Mouse (Mus musculus): ENCODE results near the gene Clec2e. TPM values are rescaled to one million over a fixed set of nuclear protein-coding genes. Genes with fewer than 3 reads are reported as not detected.

Clec2e gene
- not detected for polyA plus RNA-seq (2017; shearing (Covaris generic))

DNA sequence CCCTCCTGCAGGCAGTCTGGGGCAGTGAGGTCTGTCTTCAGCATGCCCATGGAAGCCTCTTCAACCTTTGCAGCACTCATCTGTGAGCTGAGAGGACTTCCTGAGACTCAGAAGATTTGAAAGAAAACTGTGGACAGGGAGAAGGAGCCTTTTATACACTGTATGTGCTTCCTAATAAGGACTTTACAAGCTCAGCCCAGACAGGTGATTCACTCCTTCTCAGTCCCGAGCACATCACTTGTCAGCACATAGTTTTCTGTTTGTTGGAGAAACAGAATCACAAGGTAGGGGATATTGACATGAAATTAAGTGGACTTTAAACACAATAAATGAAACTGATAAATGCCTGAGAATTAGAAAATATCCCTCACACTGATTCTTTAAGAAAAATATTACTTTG is at the start of gene Clec2e:
Clec2e (minus strand) TSS at position 120 of the 400 bp plus-strand sequence.

DNA sequence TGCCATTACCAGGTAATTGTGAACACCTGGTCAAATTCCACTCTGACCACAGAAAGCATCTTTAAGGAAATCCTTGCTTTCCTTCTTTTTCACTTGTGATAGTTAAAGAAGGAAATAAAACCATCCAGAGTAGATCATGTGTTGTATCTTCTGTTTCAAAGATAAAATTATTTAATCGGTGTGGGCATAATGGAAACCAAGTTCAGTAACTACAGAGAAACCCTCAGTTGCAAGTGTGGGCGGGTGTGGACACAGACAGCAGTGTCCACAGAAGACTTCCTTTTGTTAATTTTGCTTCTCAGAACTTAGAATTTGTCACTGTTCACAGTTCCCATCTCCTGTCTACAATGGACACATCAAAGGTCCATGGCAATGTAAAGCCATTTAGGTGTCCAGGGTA is 55.1 kb downstream of the Clec2e start, which contains the start of gene Klrb1f:
Klrb1f (plus strand) TSS at position 301 of the 400 bp plus-strand sequence.

Other genes starting within 250 kb of the Clec2e start
- gene Clec2i, start 213.3 kb downstream of the Clec2e start, polyA plus RNA-seq (2017; shearing (Covaris generic)) = 63.9 TPM
- gene BC035044, start 209.8 kb downstream of the Clec2e start, polyA plus RNA-seq (2017; shearing (Covaris generic)) = 1.6 TPM
- gene Clec2g, start 166.5 kb downstream of the Clec2e start, polyA plus RNA-seq (2017; shearing (Covaris generic)) = not detected
- not detected for gene Klrb1f, start 55.0 kb downstream of the Clec2e start, polyA plus RNA-seq (2017; shearing (Covaris generic))
- 11.0 TPM for gene Clec2d, start 79.7 kb upstream of the Clec2e start, polyA plus RNA-seq (2017; shearing (Covaris generic))
- 160 TPM for gene Cd69, start 174.5 kb upstream of the Clec2e start, polyA plus RNA-seq (2017; shearing (Covaris generic))
- not detected for gene 4922502D21Rik, start 230.9 kb upstream of the Clec2e start, polyA plus RNA-seq (2017; shearing (Covaris generic))
- gene Clec12a, start 241.8 kb upstream of the Clec2e start, polyA plus RNA-seq (2017; shearing (Covaris generic)) = not detected

All from naive thymus-derived CD4-positive, alpha-beta T cell, adult 5 months (primary cell).